Mouse (Mus musculus) cerebellum, adult (tissue): ENCODE measurements around the gene Gm26897.

ENCODE experiments used
- ATAC-seq: cut with Nextera tagmentation; 2 replicates; pipeline ENCODE4 v1.9.2; 2017; ENCODE audit warnings: mild to moderate bottlenecking, moderate library complexity, mixed read lengths; ENCODE audit not compliant: insufficient number of reproducible peaks, low FRiP score, low TSS enrichment

Gene Gm26897

DNA sequence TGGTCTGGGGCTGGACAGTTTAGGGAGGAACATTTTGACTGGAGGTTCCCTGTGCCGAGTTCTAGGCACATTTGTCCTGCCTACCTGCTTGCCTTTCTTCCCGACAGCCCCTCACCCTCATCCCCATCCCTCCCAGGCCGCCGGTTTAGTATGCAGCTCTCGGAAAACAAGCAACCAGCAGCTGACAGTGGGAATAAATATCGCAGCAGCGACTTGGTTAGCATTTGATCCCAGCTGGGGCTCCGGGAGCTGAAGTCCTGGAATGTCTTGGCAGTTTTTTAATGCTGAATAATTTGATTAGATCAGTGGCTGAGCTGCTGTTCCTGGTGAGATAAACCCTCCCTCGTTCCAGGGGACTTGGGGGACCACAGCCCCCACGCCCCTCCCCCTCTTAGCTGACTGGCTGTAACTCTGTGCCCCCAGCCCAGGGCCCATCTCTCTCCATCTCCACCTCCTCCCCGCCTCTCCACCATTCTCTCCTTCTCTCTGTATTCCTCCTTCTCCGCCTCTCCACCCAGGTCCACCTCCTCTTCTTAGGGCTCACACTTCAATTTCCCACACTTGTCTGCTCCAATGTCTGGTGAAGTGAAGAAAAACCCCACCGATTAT, 8.7 kb downstream of the Gm26897 start:
- no peak for ATAC-seq

- no peak for ATAC-seq
These were observed 15.9 kb downstream of the Gm26897 start for GRCm38 (mm10) chr5:111749599-111749998.

- ATAC-seq = no peak
These were observed 16.4 kb downstream of the Gm26897 start for GRCm38 (mm10) chr5:111750092-111750491.

DNA sequence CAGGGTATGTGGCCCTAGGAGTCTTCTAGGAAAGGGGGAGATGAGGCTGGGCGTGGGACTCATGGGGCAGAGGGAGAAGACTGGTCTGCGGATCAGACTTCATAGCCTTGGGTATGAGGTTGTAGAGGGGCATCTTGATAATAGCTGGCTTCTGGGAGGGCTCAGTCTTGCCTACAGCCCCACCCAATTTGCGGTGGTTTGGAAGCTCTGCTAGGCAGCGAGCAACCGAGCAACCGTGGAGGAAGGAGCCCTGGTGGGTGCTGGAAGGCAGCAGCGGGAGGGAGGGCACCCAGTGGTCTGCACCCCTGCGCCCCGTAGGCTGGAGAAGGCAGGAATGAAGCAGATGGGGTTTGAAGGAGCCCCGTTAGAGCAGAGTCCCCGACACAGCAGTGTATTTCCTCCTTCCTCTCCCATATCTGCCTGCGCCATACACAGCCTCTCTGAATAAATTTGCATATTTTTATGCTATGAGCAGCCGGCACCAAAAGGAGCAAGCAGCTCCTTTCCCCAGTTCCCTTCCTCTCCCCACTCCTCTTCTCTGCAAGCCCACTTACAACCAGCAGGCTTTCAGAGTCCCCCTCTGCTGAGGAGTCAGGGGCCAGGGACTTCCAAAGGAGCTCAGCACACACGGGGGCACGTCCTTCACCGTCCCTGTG, 20.9 kb downstream of the Gm26897 start:
- ATAC-seq = no peak

DNA sequence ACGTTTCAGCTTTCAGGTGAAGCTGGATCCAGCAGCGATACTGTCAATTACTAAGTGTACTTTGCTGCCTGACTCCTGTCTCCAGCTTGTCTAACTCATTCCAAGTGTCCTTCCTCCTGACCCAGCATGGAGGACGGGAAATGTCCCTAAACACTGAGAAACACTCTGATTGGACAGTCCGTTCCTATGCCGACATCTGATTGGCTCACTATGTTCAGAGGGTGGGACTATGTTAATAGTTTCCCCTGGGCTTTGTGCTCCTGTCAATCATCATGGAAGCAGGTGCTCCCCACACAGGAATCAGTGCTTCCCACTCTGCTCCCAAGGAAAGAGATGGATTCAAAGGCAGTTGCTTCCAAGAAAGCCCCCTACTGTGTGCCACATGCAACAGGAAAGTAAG, 21.6 kb downstream of the Gm26897 start:
- no peak for ATAC-seq

GRCm38 (mm10) chr5:111760721-111761480, 27.2 kb downstream of the Gm26897 start:
- ATAC-seq = no peak

GRCm38 (mm10) chr5:111761574-111761973, 27.9 kb downstream of the Gm26897 start:
- ATAC-seq = no peak

- no peak for ATAC-seq
These were observed 28.4 kb downstream of the Gm26897 start for GRCm38 (mm10) chr5:111762085-111762484.

DNA sequence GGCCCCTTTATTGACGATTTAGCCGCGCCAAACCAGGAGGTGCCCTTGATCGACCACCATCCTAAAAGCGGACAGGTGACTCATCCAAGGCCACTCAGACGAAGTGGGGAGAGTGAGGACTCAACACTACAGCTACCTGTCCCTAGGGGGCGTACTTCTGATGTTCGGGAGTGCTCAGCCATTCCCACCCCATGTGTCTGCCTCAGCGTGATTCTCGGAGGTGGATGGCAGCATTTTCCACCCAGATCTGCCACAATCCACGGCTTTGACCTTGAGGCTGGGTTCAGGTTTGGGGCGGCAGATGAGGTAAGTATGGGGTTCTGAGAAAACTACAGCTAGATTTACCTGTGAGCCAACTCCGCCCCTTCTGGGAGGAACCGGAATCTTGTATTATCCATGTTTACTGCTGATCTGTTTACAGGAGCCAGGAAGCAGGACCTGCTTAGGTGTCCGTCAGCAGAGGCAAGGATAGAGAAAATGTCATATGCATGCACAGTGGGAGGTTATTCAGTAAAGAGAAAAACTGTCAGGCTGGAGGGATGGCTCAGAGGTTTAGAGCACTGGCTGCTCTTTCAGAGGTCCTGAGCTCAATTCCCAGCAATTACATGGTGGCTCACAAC, 32.1 kb downstream of the Gm26897 start:
- ATAC-seq = no peak

DNA sequence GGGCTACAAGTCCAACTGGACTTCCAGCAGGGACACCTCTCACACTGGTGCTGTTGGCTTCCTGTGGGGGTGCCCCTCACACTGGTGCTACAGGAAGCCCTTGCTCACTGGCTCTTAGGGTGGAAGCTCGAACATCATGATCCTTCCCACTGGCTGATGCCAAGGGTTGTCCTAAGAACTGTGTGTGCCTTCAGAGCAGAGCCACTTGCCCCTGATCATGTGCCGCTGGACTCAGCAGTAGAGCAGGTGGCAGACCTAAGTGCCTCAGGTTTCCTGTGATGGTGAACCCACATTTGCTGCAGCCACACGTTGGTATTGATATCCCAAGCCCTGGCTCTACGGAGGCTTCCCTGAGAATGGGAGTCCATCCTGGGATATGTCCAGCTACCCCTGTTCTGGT, 33.0 kb downstream of the Gm26897 start:
- no peak for ATAC-seq

DNA sequence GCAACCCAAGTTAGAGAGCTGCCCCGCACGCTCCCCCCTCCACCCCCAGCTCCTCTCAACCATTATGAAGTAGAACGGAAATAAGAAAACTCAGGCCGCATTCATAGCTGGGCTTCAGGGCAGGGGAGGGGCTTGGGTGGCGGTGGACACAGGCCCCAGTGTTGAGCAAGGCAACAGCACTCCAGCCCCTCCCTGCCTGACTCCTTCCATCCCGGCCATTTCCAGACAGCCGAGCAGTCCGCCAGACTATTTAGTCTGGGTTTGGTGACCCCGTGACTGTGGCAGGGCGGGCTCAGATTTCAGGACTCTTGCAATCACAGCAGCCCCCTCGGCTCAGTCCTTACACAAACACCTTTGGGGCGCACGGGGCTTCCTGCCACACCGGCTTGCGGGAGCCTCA, 36.5 kb downstream of the Gm26897 start:
- ATAC-seq = no peak

DNA sequence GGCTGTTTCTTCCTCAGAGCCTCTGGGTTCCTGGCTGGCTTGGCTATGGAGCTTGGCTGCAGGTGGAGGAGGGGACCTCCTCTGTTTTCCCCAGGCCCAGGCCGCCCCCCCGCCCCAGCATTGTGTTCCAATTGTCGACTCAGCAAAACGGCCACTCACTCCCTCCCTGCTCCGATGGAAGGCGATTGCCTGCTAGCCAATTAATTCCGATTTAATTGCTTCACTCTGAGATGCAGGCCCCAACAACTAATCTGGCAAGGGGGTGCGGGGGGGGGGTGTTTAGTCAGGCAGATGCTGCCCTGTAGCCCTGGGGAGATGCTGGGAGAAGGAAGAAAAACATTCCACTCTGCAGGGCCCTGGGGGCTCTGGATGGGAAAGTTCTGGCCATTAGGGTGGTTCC, 38.4 kb downstream of the Gm26897 start:
- ATAC-seq = no peak

GRCm38 (mm10) chr5:111772591-111773406, 39.1 kb downstream of the Gm26897 start:
- no peak for ATAC-seq

DNA sequence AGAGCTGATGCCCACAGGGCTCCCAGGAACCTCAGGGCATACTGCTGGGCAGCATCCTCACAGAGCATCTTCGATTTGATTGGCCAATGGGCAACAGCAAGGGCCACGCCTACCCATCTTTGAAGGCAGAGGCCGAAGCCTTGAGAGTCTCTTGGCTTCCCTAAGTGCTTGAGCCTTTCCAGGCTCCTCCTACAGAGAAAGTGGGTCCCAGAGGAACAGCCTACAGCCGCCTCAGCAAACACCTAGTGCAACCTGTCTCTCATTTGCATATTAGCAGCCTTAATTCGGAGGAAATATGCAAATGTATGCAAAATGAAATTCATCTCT, 39.6 kb downstream of the Gm26897 start:
- no peak for ATAC-seq

DNA sequence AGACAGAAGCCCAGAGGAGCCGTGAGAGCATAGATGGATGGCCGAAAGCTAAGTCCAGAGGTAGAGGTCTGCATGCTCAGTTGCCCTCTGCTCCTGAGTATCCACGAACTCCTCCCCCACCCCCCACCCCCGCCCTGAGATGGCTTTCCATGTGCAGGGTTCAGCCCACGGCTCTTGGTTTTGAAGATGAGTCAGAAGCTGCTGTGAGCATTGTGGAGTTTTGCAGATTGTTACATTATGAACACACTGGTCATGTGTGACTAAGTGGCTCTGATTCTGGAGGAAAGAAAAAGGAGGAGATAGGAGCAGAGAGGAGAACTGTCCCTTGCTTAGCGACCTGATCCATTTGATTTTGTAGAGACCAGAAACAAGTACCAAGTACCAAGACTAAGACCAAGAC, 42.5 kb downstream of the Gm26897 start:
- ATAC-seq = no peak

DNA sequence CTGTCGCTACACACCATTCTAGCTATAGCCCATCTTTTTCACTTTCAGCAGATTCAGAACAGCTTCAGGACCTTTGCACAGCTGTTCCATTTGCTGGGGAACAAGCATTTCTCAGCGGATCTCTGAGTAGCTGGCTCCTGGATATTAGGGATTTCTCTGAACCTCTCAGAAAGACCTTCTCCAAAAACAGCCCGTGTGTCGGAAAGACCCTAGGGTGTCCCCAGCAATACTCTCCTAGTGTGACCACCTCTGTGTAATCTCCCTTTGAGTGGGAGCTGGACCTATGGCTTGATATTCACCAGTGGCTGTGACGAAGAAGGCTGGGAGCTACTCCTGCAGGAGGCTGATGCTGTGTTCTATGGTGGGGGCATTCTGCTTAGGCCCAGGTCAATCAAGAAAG, 44.4 kb downstream of the Gm26897 start:
- no peak for ATAC-seq

GRCm38 (mm10) chr5:111779776-111780485, 46.2 kb downstream of the Gm26897 start:
- no peak for ATAC-seq
